Mouse (Mus musculus): ENCODE measurements around the gene Slc44a5. TPM values are rescaled to one million over a fixed set of nuclear protein-coding genes. Genes with fewer than 3 reads are reported as not detected.

Slc44a5 gene
- polyA plus RNA-seq, 1 experiment = 0.35 TPM

DNA sequence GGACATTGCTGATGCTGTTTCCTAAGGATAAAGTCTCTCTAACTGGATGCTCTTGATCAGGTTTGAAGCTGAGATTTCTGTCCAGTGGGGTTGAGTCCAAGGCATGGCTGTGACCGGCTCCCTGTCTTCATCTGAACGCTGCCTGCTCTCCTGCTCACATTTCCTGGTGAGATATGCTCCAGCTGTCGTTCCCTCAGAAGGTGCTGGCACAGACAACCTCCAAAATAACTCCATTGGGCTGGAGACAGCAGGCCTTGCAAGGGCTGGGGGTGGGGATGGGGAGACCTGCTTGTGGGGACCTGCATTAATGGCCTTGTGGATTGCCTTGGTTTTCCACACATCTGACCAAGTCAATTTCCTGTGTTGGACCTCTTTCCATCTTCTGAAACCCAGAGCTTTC lies 311.0 kb downstream of the Slc44a5 start:
- Histone ChIP-seq H3K4me3 (ENCODE audit: insufficient read depth, low read length) (no peak overlapping the region), H3K4me1 (ENCODE audit: control insufficient read depth, insufficient read depth, low read length) (no peaks in the 10 kb centered on the region), H3K27ac (ENCODE audit: insufficient read depth, low read length) (no peak overlapping the region)
- TF ChIP-seq POLR2A (IDR thresholded peaks at IDR 0.05; ENCODE audit: low read depth, low read length) = no peak
- no peak for TF ChIP-seq CTCF (IDR thresholded peaks at IDR 0.05; ENCODE audit: borderline replicate concordance, insufficient read depth, low read length)

- TF ChIP-seq POLR2A (IDR thresholded peaks at IDR 0.05; ENCODE audit: low read depth, low read length) = no peak
- TF ChIP-seq CTCF (IDR thresholded peaks at IDR 0.05; ENCODE audit: borderline replicate concordance, insufficient read depth, low read length) = no peak
- Histone ChIP-seq H3K4me3 (ENCODE audit: insufficient read depth, low read length) (no peak overlapping the region), H3K4me1 (ENCODE audit: control insufficient read depth, insufficient read depth, low read length) (peaks cover under 1% of the 10 kb centered on the region), H3K27ac (ENCODE audit: insufficient read depth, low read length) (no peak overlapping the region)
Measured at GRCm38 (mm10) chr3:154285351-154285750, 312.1 kb downstream of the Slc44a5 start.

GRCm38 (mm10) chr3:154287217-154287616 lies 314.0 kb downstream of the Slc44a5 start:
- TF ChIP-seq POLR2A (IDR thresholded peaks at IDR 0.05; ENCODE audit: low read depth, low read length) = no peak
- TF ChIP-seq CTCF (IDR thresholded peaks at IDR 0.05; ENCODE audit: borderline replicate concordance, insufficient read depth, low read length) = no peak
- no peak overlapping the region for H3K4me3 ChIP-seq (ENCODE audit: insufficient read depth, low read length)
- H3K27ac ChIP-seq (ENCODE audit: insufficient read depth, low read length) = no peak overlapping the region
- H3K4me1 ChIP-seq (ENCODE audit: control insufficient read depth, insufficient read depth, low read length) = peaks cover 2% of the 10 kb centered on the region

DNA sequence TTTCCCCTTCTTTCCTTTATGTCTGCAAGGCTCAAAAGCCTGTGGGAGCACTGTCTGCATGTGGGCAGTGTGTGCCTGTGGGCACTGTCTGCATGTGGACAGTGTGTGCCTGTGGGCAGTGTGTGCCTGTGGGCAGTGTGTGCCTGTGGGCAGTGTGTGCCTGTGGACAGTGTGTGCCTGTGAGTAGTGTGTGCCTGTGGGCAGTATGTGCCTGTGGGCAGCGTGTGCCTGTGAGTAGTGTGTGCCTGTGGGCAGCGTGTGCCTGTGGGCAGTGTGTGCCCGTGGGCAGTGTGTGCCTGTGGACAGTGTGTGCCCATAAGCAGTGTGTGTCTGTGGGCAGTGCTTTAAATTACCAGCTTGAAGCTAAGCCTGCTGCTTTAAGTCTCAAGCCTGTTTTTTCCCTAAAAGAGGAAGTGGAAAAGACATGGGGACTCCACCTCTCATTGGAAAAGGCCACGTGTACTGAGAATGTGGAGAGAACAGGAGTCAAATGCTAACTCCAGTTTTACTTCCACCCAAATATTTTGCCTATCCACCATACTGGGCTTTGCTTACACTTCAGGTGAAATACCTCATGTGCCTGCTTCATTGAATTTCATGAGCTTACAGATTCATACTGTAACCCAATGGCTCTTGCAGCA lies 315.3 kb downstream of the Slc44a5 start:
- no peak for TF ChIP-seq CTCF (IDR thresholded peaks at IDR 0.05; ENCODE audit: borderline replicate concordance, insufficient read depth, low read length)
- TF ChIP-seq POLR2A (IDR thresholded peaks at IDR 0.05; ENCODE audit: low read depth, low read length) = no peak
- peaks cover 5% of the 10 kb centered on the region for H3K4me1 ChIP-seq (ENCODE audit: control insufficient read depth, insufficient read depth, low read length)
- H3K27ac ChIP-seq (ENCODE audit: insufficient read depth, low read length) = no peak overlapping the region
- no peak overlapping the region for H3K4me3 ChIP-seq (ENCODE audit: insufficient read depth, low read length)

- no peak overlapping the region for H3K4me3 ChIP-seq (ENCODE audit: insufficient read depth, low read length)
- TF ChIP-seq POLR2A (IDR thresholded peaks at IDR 0.05; ENCODE audit: low read depth, low read length) (no peak), CTCF (IDR thresholded peaks at IDR 0.05; ENCODE audit: borderline replicate concordance, insufficient read depth, low read length) (no peak)
- H3K4me1 ChIP-seq (ENCODE audit: control insufficient read depth, insufficient read depth, low read length) = peaks cover 5% of the 10 kb centered on the region
- H3K27ac ChIP-seq (ENCODE audit: insufficient read depth, low read length) = peak overlapping the region; percentile 21; the same call in 1 of the 2 replicates
Measured at GRCm38 (mm10) chr3:154290351-154290750, 317.1 kb downstream of the Slc44a5 start.

DNA sequence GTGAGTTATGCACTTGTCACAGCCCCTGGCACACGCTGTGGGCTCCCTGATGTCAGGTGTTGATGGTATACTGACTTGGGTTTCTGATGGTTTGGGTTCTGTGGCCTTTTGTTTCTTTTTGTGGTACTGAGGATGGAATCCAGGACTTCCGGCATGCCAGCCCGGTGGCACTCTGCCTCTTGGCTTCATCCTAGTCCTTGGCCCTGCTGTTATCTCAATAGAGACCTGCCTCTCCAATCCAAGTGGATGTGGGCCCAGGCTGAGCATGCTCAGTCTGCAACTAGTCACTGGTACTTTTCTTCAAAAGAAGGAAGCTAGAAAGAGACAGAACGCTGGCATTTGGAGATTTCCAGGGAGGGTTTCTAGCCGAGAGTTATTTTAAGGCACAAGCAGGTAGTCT lies 318.9 kb downstream of the Slc44a5 start:
- TF ChIP-seq POLR2A (IDR thresholded peaks at IDR 0.05; ENCODE audit: low read depth, low read length) (no peak), CTCF (IDR thresholded peaks at IDR 0.05; ENCODE audit: borderline replicate concordance, insufficient read depth, low read length) (no peak)
- peaks cover 5% of the 10 kb centered on the region for H3K4me1 ChIP-seq (ENCODE audit: control insufficient read depth, insufficient read depth, low read length)
- peak overlapping the region; percentile 37 for H3K27ac ChIP-seq (ENCODE audit: insufficient read depth, low read length)

GRCm38 (mm10) chr3:154293839-154294490 lies 320.7 kb downstream of the Slc44a5 start:
- no peak for TF ChIP-seq CTCF (IDR thresholded peaks at IDR 0.05; ENCODE audit: borderline replicate concordance, insufficient read depth, low read length)
- no peak for TF ChIP-seq POLR2A (IDR thresholded peaks at IDR 0.05; ENCODE audit: low read depth, low read length)
- Histone ChIP-seq H3K4me3 (ENCODE audit: insufficient read depth, low read length) (no peak overlapping the region), H3K27ac (ENCODE audit: insufficient read depth, low read length) (no peak overlapping the region), H3K4me1 (ENCODE audit: control insufficient read depth, insufficient read depth, low read length) (peaks cover 5% of the 10 kb centered on the region)

More for the DNA sequence above, 318.9 kb downstream of the Slc44a5 start:
- no peak overlapping the region for H3K4me3 ChIP-seq (ENCODE audit: insufficient read depth, low read length)

DNA sequence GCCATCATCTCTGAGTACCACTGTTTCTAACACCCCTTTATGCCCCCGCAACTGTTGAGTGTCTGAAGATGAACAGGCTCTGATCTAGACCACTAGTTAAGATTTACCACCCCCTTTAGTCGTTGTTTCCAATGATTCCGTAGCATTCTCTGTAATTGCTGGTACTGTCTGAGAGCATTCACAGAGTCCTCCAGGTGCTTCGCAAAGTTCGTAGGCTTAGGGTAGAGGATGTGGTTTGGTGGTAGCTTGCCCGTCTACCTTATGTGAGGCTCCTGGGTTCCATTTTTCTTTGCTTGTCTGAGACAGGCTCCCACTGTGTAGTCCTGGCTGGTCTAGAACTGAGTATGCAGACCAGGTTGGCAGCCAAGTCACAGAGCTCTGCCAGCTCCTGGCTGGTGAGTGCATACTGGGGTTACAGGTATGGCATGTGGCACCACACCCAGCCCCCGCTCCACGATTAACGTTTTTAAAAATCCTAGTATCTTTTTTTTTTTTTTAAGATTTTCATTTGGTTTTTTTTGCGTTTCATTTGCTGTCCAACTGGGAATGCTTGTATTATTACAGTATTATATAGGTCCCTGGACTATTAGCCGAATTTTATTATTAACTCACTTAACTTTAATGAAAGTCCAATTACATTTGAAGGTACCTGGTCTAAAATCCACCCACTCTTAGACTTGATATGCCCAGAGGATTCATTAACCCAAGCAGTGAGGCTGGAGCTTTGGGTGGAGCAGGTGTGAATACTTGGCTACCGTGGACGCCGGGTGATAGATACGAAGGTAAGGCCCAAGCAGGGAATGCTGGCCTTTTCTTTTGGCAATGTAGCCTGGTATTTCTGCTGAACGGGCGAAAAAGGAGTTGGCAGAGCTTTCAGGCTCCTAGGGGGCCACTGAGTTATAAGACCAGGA lies 321.9 kb downstream of the Slc44a5 start:
- H3K27ac ChIP-seq (ENCODE audit: insufficient read depth, low read length) = no peak overlapping the region
- no peak overlapping the region for H3K4me3 ChIP-seq (ENCODE audit: insufficient read depth, low read length)
- TF ChIP-seq CTCF (IDR thresholded peaks at IDR 0.05; ENCODE audit: borderline replicate concordance, insufficient read depth, low read length) (no peak), POLR2A (IDR thresholded peaks at IDR 0.05; ENCODE audit: low read depth, low read length) (no peak)
- H3K4me1 ChIP-seq (ENCODE audit: control insufficient read depth, insufficient read depth, low read length) = peaks cover 5% of the 10 kb centered on the region

DNA sequence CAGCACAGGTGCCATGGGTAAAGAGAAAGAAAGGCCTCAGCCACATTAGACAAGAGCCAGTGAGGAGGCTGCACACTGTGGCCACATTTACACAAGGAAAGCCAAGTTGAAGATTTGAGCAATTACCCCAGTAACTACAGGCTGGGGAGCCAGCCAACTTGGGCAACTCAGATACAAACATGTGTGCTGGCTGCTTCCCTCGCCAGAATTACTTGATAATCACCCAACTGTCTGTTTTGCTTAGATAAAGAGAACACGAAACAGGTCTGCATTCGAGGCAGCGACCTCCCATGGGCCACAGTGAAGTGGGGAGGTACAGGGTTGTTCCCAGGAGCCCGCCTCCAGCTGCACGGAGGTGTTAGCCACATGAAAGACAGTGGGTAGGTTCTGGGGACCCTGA lies 324.3 kb downstream of the Slc44a5 start:
- TF ChIP-seq CTCF (IDR thresholded peaks at IDR 0.05; ENCODE audit: borderline replicate concordance, insufficient read depth, low read length) (no peak), POLR2A (IDR thresholded peaks at IDR 0.05; ENCODE audit: low read depth, low read length) (no peak)
- Histone ChIP-seq H3K4me1 (ENCODE audit: control insufficient read depth, insufficient read depth, low read length) (peaks cover 3% of the 10 kb centered on the region; the same call in 1 of the 2 replicates), H3K4me3 (ENCODE audit: insufficient read depth, low read length) (no peak overlapping the region), H3K27ac (ENCODE audit: insufficient read depth, low read length) (no peak overlapping the region)
